Mouse (Mus musculus) liver, adult 2 months (tissue): ENCODE measurements around the gene Pitpnm1.

ENCODE experiments used
- CTCF ChIP-seq: fragments of 200-500 bp; IDR thresholded peaks from 2 replicates; pipeline ENCODE4 v1.5.1; 2011; ENCODE audit warnings: low read depth, low read length, control low read depth
- POLR2A ChIP-seq: fragments of 200-500 bp; IDR thresholded peaks from 2 replicates; pipeline ENCODE4 v1.6.1; 2011; ENCODE audit warnings: low read length, control low read depth; ENCODE audit not compliant: insufficient read depth; ENCODE audit errors: extremely low read depth

GRCm38 (mm10) chr19:4071406-4071805 lies 28.4 kb upstream of the Pitpnm1 start:
- TF ChIP-seq CTCF: no peak
- no peak for TF ChIP-seq POLR2A
